Mouse (Mus musculus) embryonic facial prominence, embryonic 14.5 days (tissue): ENCODE results near the gene Cfap54. TPM values are rescaled to one million over a fixed set of nuclear protein-coding genes. Genes with fewer than 3 reads are reported as not detected.
A peak's percentile ranks its signal among the peaks of the same experiment; 100 is the strongest.

Experiments
- ATAC-seq: fragments of 200-750 bp; cut with Nextera tagmentation; 2 replicates; pipeline ENCODE4 v1.8.0; 2017; ENCODE audit warnings: low read depth, moderate number of reproducible peaks, moderate TSS enrichment
- DNase-seq: peaks from one replicate; pipeline ENCODE4 v3.0.0-alpha.2; 2015; ENCODE audit warnings: low spot score
- H3K27ac ChIP-seq: fragments of 300-500 bp; sonication (generic); replicated peaks from 2 replicates; pipeline ENCODE4 v1.5.1; 2014; ENCODE audit warnings: low read depth, mild to moderate bottlenecking, low read length, moderate library complexity
- H3K27me3 ChIP-seq: fragments of 300-500 bp; sonication (generic); replicated peaks from 2 replicates; pipeline ENCODE4 v1.6.1; 2014; ENCODE audit warnings: low read length; ENCODE audit not compliant: control insufficient read depth, insufficient read depth
- H3K36me3 ChIP-seq: fragments of 300-500 bp; sonication (generic); 2 replicates; pipeline ENCODE4 v1.6.1; 2014; ENCODE audit warnings: low read length, mixed read lengths; ENCODE audit not compliant: control insufficient read depth, insufficient read depth
- H3K4me1 ChIP-seq: fragments of 300-500 bp; sonication (generic); 2 replicates; pipeline ENCODE4 v1.6.1; 2014; ENCODE audit warnings: antibody characterized with exemption, low read length; ENCODE audit not compliant: control insufficient read depth, insufficient read depth
- H3K4me2 ChIP-seq: fragments of 300-500 bp; sonication (generic); 2 replicates; pipeline ENCODE4 v1.6.1; 2014; ENCODE audit warnings: low read depth, mild to moderate bottlenecking, low read length, moderate library complexity, mixed read lengths
- H3K4me3 ChIP-seq: fragments of 300-500 bp; sonication (generic); 2 replicates; pipeline ENCODE4 v1.5.1; 2014; ENCODE audit warnings: low read depth, mild to moderate bottlenecking, low read length
- H3K9ac ChIP-seq: fragments of 300-500 bp; sonication (generic); 2 replicates; pipeline ENCODE4 v1.6.1; 2014; ENCODE audit warnings: low read depth, mild to moderate bottlenecking, low read length, moderate library complexity, mixed read lengths
- H3K9me3 ChIP-seq: fragments of 300-500 bp; sonication (generic); 2 replicates; pipeline ENCODE4 v1.6.1; 2016; ENCODE audit warnings: low read length; ENCODE audit not compliant: control insufficient read depth
- WGBS: fragments of 180-500 bp; shearing (Covaris S2); extraction: QIAGEN DNeasy Blood & Tissue Kit; methylation state at CpG from one replicate; pipeline ENCODE4 v1.1.7; 2014; 5-methylcytosine and 5-hydroxymethylcytosine counted together
- polyA plus RNA-seq: library from polyadenylated mRNA; unstranded; fragments of >200 nt; fragmentation: Nextera tagmentation; extraction: Ambion mirVana; gene quantifications from 2 replicates; pipeline ENCODE4 v1.2.1, GENCODE M21; 2014

The Cfap54 gene
- polyA plus RNA-seq, result 0.75 and 1.8 TPM in 2 replicates

DNA sequence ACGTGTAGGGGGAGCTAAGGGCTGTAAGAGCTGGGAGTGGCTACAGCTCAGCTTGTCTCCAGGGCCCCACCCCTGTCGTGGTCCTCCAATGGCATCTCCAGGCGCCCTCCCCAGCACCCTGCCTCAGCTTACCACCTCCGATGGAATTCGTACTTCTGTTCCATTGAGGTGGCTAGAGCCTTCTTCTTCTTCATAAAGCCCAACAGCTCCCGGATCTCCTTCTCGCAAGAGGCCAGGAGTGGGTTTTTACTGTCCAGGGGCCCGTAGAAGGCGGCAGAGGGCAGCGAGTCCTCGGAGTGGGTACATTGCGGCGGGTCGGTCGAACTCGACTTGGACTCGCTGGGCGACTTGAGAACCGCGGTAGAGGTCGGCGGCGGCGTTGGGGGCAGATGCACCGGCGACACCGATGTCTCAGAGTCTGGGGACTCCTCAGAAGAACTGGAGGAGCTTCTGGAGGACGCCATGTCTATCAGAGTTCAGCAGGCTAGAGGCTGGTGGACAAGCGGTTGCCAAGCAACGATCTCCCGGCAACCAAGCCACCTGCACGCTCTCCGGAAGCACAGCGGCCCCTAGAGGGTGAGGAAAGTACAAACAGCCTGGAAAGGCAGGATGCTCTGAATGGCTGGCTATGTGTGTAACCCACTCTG, at the start of gene Cfap54:
Cfap54 (minus strand) TSS at position 486 of the 647 bp plus-strand sequence.
- H3K4me3 ChIP-seq, result peak within 1 kb of the TSS; percentile 50
- peak; percentile 95 for DNase-seq
- peaks cover 8% of the 10 kb centered on the region; the same call in 1 of the 2 replicates for H3K4me1 ChIP-seq
- peak within 1 kb of the TSS; percentile 67 for H3K4me2 ChIP-seq
- no peak within 1 kb of the TSS for H3K27ac ChIP-seq
- 0 out of 2 replicates have a peak within 1 kb of the TSS, but pooled peaks have one; percentile 3 for H3K9ac ChIP-seq
- no peaks in the 10 kb centered on the region for H3K36me3 ChIP-seq
- H3K9me3 ChIP-seq, result no peaks in the 10 kb centered on the region
- H3K27me3 ChIP-seq, result no peaks in the 10 kb centered on the region; the same call in 1 of the 2 replicates
- peak; percentile 90 for ATAC-seq
- WGBS, result 2% methylated on average over 34 of the region's 34 CpGs

DNA sequence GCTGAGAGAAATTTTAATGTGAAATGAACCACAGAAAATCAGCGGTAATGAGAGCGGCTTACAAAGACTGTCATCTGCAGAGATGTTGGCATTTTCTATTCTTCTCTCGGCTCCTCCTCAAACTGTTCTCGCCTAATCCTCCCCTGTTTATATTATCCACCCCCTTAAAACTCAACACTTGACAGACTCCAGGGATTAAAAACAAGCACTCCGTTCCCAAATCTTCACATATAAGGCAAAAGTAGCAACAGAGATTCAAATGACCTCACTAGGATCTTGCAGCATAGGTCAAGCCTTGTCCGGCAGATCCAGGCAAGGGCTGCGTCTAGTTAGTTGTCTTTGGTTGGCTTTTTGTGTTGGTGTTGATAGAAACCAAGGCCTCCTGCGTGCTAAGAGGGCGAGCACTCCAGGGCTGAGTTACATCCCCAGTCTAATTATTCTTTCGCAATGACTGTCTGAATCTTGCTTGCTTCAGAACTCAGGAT, 49.1 kb upstream of the Cfap54 start:
- Histone ChIP-seq H3K4me3 (no peak overlapping the region), H3K9me3 (no peaks in the 10 kb centered on the region), H3K27me3 (no peaks in the 10 kb centered on the region), H3K4me1 (no peaks in the 10 kb centered on the region), H3K36me3 (no peaks in the 10 kb centered on the region), H3K4me2 (no peak overlapping the region), H3K27ac (no peak overlapping the region), H3K9ac (no peak overlapping the region)
- ATAC-seq (no peak), DNase-seq (no peak)
- 58% methylated on average over 10 of the region's 10 CpGs for WGBS

DNA sequence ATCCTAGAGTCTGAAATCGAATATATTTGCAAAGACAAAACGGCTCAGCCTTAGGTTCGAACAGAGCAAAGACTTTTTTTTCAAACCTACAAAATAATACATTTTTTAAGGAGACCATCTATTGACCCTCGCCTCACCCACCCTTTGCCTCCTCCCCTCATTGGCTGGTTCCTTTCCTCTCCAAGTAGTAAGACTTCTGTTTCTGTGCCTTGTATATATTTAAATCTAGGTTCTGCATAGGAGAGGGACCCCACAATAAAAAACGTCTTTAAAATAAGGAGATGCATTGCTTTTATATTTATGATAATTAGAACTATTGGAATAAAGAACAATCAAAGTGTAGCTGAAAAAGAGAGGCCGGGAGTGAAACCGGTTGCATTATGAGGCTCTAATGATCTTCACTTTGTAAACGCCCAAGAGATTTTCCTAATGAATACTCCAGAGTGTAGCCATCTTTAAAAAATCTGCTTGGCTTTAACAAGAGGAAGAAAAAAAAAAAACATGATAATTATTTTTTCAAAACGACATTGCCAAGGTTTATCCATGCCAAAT, 48.6 kb upstream of the Cfap54 start:
- 68% methylated on average over 9 of the region's 9 CpGs for WGBS

DNA sequence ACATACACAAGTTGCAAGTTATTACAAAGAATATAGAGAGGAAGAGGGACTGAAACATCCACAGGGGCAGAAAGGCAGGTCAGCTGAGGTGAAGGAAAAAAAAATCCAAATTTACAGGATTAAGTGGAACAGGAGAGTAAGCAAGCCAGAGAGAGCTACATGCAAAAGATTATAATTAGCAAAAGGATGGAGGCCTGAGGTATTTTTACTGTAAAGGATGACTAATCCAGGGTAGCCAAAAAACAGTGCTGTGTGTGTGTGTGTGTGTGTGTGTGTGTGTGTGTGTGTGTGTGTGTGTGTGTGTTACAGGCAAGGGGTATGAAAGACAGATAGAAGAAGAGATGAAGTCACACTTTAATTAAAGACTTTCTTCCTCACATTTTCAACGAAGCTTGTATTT, 47.9 kb upstream of the Cfap54 start:
- Histone ChIP-seq H3K4me3 (no peak overlapping the region), H3K36me3 (no peaks in the 10 kb centered on the region), H3K9me3 (no peaks in the 10 kb centered on the region), H3K4me1 (no peaks in the 10 kb centered on the region), H3K4me2 (no peak overlapping the region), H3K9ac (no peak overlapping the region), H3K27me3 (no peaks in the 10 kb centered on the region), H3K27ac (no peak overlapping the region)
- WGBS, result 64% methylated on average over 1 of the region's 1 CpGs
- DNase-seq (no peak), ATAC-seq (no peak)

More for the DNA sequence above, 48.6 kb upstream of the Cfap54 start:
- Histone ChIP-seq H3K4me1 (no peaks in the 10 kb centered on the region), H3K27ac (no peak overlapping the region), H3K9me3 (no peaks in the 10 kb centered on the region), H3K9ac (no peak overlapping the region), H3K27me3 (no peaks in the 10 kb centered on the region), H3K4me2 (no peak overlapping the region), H3K36me3 (no peaks in the 10 kb centered on the region), H3K4me3 (no peak overlapping the region)
- DNase-seq, result no peak
- ATAC-seq, result no peak

DNA sequence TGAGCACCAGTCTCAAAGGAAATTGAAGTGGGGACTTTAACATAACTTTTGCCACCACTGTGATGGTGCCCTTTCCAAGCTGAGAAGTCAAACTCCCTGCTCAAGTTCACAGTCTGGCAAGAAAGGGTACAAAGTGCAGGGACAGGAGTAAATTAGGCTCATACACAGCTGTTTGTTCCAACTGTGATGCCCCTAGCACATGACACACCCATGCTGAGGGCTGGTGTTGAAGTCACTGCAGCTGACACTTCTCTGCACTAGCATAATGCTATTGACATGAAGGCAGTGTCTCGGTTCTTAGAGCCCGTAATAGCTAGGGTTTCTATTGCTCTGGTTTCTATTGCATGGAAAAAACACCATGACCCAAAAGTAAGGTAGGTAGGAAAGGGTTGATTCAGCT, 47.1 kb upstream of the Cfap54 start:
- H3K9me3 ChIP-seq, result no peaks in the 10 kb centered on the region
- H3K27me3 ChIP-seq, result no peaks in the 10 kb centered on the region
- no peak overlapping the region for H3K9ac ChIP-seq
- no peak overlapping the region for H3K4me2 ChIP-seq
- H3K36me3 ChIP-seq, result no peaks in the 10 kb centered on the region
- 73% methylated on average over 2 of the region's 2 CpGs for WGBS
- no peaks in the 10 kb centered on the region for H3K4me1 ChIP-seq
- DNase-seq (no peak), ATAC-seq (no peak)
- no peak overlapping the region for H3K27ac ChIP-seq
- no peak overlapping the region for H3K4me3 ChIP-seq

DNA sequence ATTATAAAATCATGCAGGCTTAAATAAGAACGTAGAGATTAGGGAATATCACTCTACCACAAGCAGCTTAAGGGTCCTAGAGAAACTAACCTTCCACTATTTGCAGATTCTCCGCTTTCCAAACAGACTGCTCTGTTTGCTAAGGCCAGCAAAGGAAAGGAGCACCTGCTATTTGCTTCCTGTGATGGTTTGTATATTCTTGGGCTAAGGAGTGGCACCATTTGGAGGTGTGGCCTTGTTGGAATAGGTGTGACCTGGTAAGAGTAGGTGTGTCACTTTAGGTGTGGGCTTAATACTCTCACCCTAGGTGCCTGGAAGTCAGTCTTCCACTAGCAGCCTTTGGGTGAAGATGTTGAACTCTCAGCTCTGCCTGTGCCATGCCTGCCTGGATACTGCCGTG, 44.6 kb upstream of the Cfap54 start:
- Histone ChIP-seq H3K27me3 (no peaks in the 10 kb centered on the region), H3K4me2 (no peak overlapping the region), H3K4me1 (no peaks in the 10 kb centered on the region), H3K9ac (no peak overlapping the region), H3K27ac (no peak overlapping the region), H3K9me3 (no peaks in the 10 kb centered on the region), H3K36me3 (no peaks in the 10 kb centered on the region), H3K4me3 (no peak overlapping the region)
- WGBS, result 87% methylated on average over 3 of the region's 3 CpGs
- DNase-seq, result no peak
- no peak for ATAC-seq

DNA sequence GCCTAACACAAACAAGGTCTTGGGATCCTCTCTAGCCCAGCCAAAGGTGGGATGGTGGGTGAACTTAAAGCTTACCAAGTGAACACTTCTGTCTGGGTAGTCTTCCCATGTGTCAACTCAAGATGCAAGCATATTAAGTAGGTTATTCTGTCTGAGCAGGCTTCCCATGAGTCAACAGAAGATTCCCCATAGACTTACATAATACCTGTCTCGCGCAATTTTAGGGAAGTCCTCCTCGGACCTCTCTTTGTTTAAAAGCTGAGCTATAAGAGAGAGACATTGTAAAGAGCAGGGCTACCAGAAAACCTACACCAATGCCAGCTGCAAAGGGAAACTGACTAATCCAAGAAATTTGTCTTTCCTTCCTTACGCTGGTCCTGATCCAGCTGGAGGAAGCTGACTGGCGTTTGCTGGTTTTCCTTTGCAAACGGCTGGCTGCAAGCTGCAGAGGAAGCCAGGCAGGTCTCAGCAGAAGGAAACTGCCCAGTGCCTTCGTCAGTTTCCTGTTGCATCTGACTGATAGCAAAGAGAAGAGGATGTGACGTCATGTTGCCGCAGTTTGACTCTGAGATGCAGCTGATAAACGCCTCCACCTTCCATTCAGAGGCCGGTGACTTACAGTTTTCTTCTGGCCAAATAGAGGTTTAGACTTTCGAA, 42.7 kb upstream of the Cfap54 start:
- H3K27me3 ChIP-seq, result no peaks in the 10 kb centered on the region
- ATAC-seq (peak; percentile 22; the same call in 1 of the 2 replicates), DNase-seq (peak; percentile 80)
- no peaks in the 10 kb centered on the region for H3K36me3 ChIP-seq
- no peaks in the 10 kb centered on the region for H3K9me3 ChIP-seq
- H3K27ac ChIP-seq, result peak overlapping the region; percentile 25; the same call in 1 of the 2 replicates
- H3K4me3 ChIP-seq, result no peak overlapping the region
- no peaks in the 10 kb centered on the region for H3K4me1 ChIP-seq
- WGBS, result 48% methylated on average over 12 of the region's 12 CpGs
- H3K4me2 ChIP-seq, result 0 out of 2 replicates have a peak overlapping the region, but pooled peaks have one; percentile 1
- H3K9ac ChIP-seq, result no peak overlapping the region

DNA sequence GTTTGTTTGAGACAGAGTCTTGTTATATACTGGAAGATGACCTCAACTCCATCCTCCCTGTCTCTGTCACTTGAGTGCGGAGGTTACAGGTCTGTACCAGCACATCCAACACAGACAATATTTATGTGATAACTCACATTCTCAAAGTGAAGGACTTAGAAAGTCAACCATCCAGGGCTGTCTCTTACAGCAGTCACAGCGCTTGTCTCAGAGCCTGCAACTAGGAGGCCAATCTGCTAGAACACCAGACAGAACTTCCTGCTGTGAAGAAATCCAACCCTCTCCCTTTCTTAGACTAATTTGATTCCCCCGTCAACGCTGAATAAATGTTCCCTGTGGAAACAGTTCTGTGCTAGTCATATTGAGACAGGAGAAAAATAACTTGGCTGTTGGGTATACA, 41.9 kb upstream of the Cfap54 start:
- Histone ChIP-seq H3K4me2 (no peak overlapping the region), H3K36me3 (no peaks in the 10 kb centered on the region), H3K27me3 (no peaks in the 10 kb centered on the region), H3K27ac (peak overlapping the region; percentile 25; the same call in 1 of the 2 replicates), H3K4me1 (no peaks in the 10 kb centered on the region), H3K9me3 (no peaks in the 10 kb centered on the region), H3K9ac (no peak overlapping the region), H3K4me3 (no peak overlapping the region)
- no peak for ATAC-seq
- DNase-seq, result no peak
- WGBS, result 66% methylated on average over 4 of the region's 4 CpGs
